Mouse (Mus musculus) embryonic facial prominence, embryonic 11.5 days (tissue): ENCODE measurements at regions not wholly inside any gene's neighbourhood (a gene's known extent, or its start where the extent isn't known, plus 50 kb on each side); places are given as distances from the start of the nearest gene placed in this dataset.

Experiments used
- ATAC-seq: fragments of 200-750 bp; cut with Nextera tagmentation; replicated peaks from 2 replicates; pipeline ENCODE4 v1.8.0; 2017; ENCODE audit warnings: low read depth; ENCODE audit not compliant: insufficient number of reproducible peaks, low FRiP score, low TSS enrichment
- DNase-seq: peaks from one replicate; pipeline ENCODE4 v3.0.0-alpha.2; 2015; ENCODE audit warnings: low spot score
- H3K27ac ChIP-seq: fragments of 300-500 bp; sonication (generic); replicated peaks from 2 replicates; pipeline ENCODE4 v1.5.1; 2014; ENCODE audit warnings: mild to moderate bottlenecking, low read depth, low read length, control low read depth
- H3K27me3 ChIP-seq: fragments of 300-500 bp; sonication (generic); 2 replicates; pipeline ENCODE4 v1.6.1; 2014; ENCODE audit warnings: mild to moderate bottlenecking, low read length, moderate library complexity, mixed read lengths; ENCODE audit not compliant: control insufficient read depth, insufficient read depth
- H3K36me3 ChIP-seq: fragments of 300-500 bp; sonication (generic); replicated peaks from 2 replicates; pipeline ENCODE4 v1.6.1; 2014; ENCODE audit warnings: low read depth, mild to moderate bottlenecking, low read length, moderate library complexity, mixed read lengths; ENCODE audit not compliant: control insufficient read depth, insufficient read depth
- H3K4me1 ChIP-seq: fragments of 300-500 bp; sonication (generic); 2 replicates; pipeline ENCODE4 v1.6.1; 2014; ENCODE audit warnings: low read length, mixed read lengths; ENCODE audit not compliant: control insufficient read depth, insufficient read depth
- H3K4me2 ChIP-seq: fragments of 300-500 bp; sonication (generic); 2 replicates; pipeline ENCODE4 v1.6.1; 2014; ENCODE audit warnings: low read depth, mild to moderate bottlenecking, control low read depth, low read length, moderate library complexity
- H3K4me3 ChIP-seq: fragments of 300-500 bp; sonication (generic); 2 replicates; pipeline ENCODE4 v1.5.1; 2014; ENCODE audit warnings: low read depth, low read length, control low read depth
- H3K9ac ChIP-seq: fragments of 300-500 bp; sonication (generic); replicated peaks from 2 replicates; pipeline ENCODE4 v1.6.1; 2014; ENCODE audit warnings: mild to moderate bottlenecking, control low read depth, low read length
- H3K9me3 ChIP-seq: fragments of 300-500 bp; sonication (generic); replicated peaks from 2 replicates; pipeline ENCODE4 v1.6.1; 2016; ENCODE audit warnings: mild to moderate bottlenecking, low read length, inconsistent platforms, mixed read lengths; ENCODE audit not compliant: control insufficient read depth
- WGBS: fragments of 180-500 bp; shearing (Covaris S2); extraction: QIAGEN DNeasy Blood & Tissue Kit; methylation state at CpG from one replicate; pipeline ENCODE4 v1.1.7; 2014; 5-methylcytosine and 5-hydroxymethylcytosine counted together

DNA sequence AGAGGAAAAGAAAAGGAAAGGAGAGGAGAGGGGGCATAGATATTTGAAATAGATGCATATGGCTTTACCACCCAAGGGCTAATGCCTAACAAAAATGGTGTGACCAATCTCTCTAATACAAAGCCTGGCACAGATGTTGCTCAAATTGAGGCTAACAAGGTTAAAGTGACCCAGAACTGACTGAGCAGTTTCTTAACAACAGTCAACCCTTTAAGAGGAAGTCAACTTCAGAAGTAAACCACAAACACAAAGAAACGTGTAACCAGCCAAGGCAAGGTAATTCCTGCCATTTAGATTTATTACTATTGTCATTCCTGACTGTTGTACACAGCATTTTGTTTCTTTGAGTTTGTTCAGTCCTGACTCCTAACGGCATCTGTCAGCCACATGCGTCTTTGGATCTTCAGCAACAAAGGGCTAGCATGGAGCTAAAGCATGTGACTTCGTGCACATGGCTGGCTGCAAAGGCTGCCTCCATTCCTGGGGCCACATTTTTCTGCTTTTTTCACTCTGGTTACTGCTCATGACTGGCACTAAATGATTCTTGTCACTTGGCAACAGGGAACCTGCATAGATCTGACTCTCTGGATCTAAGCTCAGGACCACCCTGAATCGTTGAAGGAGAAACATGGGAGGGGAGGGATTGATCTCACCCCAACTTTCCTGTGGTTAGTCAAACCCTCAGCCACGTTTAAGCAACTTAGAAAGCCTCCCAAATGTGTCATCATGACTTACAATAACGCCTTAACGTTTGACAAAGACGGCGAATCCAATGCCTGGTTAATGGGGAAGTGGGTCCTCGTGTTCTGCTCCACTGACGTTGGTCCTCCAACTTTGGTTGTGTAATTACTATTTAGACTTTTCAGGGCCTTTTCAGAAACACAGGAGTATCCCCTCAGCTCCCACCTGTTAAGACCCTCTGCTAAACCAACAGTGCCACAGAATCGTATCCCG, 115.3 kb upstream of the Thbs1 start:
- ATAC-seq (no peak), DNase-seq (peak; percentile 23)
- no peak overlapping the region for H3K4me2 ChIP-seq

DNA sequence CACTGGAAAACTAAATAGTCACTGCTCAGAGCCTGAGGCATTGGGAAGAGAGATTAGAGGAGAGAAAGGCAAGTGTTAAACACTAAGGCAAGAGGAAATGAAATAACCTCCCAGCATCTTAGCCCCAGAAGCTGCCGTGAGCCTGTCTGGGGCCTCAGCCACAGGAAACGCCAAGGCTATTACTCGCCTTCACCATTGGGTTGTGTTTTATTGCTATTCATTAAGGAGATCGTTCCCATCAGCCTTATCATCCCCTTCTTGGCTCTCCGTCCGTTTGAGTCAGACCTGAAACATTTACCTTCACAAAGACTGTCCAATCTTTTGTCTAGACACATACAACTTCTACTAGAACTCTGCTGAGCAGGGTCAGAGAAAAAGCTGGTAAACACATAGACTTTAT, 112.0 kb upstream of the Thbs1 start:
- ATAC-seq = no peak
- no peak for DNase-seq
- 47% methylated on average over 6 of the region's 6 CpGs for WGBS

More for the DNA sequence above, 115.3 kb upstream of the Thbs1 start:
- H3K36me3 ChIP-seq = no peaks in the 10 kb centered on the region
- no peaks in the 10 kb centered on the region for H3K4me1 ChIP-seq
- 78% methylated on average over 14 of the region's 14 CpGs for WGBS
- no peaks in the 10 kb centered on the region for H3K27me3 ChIP-seq
- no peak overlapping the region for H3K9ac ChIP-seq
- no peak overlapping the region for H3K27ac ChIP-seq
- no peak overlapping the region for H3K4me3 ChIP-seq
- H3K9me3 ChIP-seq = no peaks in the 10 kb centered on the region

DNA sequence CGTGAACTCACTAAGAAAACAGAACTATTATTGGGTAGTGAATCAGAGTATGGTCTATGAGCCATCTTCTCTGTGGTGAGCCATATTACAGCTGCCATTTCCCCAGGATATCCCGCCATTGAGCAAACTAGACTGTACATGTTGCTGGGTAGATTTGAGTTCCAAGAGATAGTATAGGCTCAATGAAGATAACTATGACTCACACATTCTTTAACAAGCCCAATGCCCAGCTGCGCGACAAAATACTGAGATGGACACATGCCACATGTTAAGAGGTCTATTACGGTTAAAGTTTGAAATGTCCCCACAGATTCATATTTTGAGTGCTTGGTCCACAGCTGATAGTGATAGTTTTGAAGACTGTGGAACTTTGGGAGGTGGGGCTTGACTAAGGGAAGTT, 107.5 kb upstream of the Thbs1 start:
- Histone ChIP-seq H3K4me1 (no peaks in the 10 kb centered on the region), H3K27ac (no peak overlapping the region), H3K27me3 (no peaks in the 10 kb centered on the region), H3K9ac (no peak overlapping the region), H3K4me2 (no peak overlapping the region), H3K4me3 (no peak overlapping the region), H3K36me3 (no peaks in the 10 kb centered on the region), H3K9me3 (no peaks in the 10 kb centered on the region)
- 83% methylated on average over 5 of the region's 5 CpGs for WGBS
- no peak for ATAC-seq
- DNase-seq = no peak

More for the DNA sequence above, 112.0 kb upstream of the Thbs1 start:
- H3K27me3 ChIP-seq = no peaks in the 10 kb centered on the region
- H3K27ac ChIP-seq = no peak overlapping the region
- H3K4me1 ChIP-seq = no peaks in the 10 kb centered on the region
- H3K4me2 ChIP-seq = no peak overlapping the region
- no peaks in the 10 kb centered on the region for H3K9me3 ChIP-seq
- H3K9ac ChIP-seq = no peak overlapping the region
- H3K4me3 ChIP-seq = no peak overlapping the region
- H3K36me3 ChIP-seq = no peaks in the 10 kb centered on the region

DNA sequence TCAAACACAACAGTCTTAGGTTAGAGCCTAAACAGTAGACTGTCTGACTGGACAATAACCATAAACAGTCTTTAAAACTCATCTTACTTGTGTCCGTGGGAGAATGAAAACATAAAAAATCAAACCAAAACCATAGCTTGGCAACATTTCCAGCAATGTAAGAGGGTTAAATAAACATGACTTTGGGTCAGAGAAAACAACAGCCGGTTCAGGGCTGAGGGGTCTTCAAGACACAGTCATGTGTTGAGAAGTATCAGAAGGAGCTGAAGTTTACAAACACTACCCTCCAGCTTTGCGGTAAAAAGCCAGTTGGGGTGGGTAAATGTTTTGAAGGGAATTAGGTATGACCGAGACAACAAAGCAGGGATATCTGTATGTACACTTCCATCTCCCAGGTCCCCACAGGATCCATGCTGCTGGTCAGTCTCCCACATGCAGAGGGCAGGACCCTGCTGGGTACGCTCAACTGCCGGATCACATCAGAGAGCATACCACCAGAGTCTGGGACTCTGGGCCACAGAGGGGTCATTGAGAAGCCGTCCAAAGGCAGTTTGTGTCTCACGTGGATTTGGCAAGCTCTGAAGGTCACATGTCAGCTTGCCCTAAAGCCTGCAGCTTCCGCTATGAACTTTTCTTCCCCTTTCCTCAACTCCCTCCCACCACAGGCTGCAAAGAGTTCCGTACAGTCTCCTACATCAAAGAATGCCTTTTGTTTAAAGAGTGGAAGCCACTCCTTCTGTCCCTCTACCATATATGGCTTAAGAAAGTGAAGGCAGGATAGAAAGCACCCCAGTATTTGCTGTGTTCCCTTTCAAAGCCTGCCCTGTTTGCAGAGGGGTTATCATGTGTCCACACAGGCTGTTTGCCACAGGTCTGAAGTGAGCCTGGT, 103.9 kb upstream of the Thbs1 start:
- WGBS = 34% methylated on average over 10 of the region's 10 CpGs
- no peaks in the 10 kb centered on the region for H3K27me3 ChIP-seq
- H3K9ac ChIP-seq = no peak overlapping the region
- DNase-seq = no peak
- no peaks in the 10 kb centered on the region for H3K36me3 ChIP-seq
- ATAC-seq = no peak
- H3K4me2 ChIP-seq = no peak overlapping the region
- H3K27ac ChIP-seq = no peak overlapping the region
- no peaks in the 10 kb centered on the region for H3K4me1 ChIP-seq
- H3K4me3 ChIP-seq = no peak overlapping the region
- no peaks in the 10 kb centered on the region for H3K9me3 ChIP-seq

DNA sequence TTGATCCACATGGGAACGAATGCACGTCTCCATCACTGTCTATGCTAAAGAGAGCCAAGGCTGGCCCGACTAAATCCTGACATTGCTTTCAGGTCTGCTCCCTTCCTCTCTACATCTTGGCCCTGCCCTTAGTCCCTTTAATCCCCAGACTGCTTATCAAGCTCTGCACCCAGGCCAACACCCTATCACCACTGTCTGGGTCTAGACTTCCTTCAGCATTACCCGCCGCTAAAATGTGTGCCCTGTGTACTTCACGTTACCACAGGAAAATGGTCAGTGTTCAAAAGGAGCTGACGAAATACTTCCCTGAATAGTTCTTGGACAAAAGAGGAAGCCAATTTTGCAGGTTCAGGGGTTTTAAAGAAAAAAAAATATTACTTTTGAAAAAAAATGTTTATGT, 100.0 kb upstream of the Thbs1 start:
- 83% methylated on average over 7 of the region's 7 CpGs for WGBS
- no peak for DNase-seq

DNA sequence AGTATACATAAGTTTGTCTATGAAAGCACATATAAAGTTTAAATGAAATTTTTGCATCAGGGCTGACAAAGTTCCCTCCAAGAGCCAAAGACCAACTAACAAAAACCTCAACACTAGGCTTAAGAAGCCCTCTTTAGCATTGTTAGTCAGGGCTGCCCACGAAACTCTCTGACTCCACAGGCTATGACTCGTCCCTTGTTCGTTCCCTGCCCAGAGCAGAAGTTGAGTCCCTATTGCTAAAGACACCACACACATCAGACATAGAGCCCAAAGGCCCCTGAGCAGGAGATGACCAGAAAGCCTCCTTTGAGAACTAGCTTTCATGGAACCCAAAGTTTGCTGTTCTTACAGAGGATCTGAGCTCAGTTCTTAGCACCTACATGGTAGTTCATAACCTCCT, 99.5 kb upstream of the Thbs1 start:
- Histone ChIP-seq H3K36me3 (no peaks in the 10 kb centered on the region), H3K4me3 (no peak overlapping the region), H3K27me3 (no peaks in the 10 kb centered on the region), H3K9me3 (no peaks in the 10 kb centered on the region), H3K9ac (no peak overlapping the region), H3K4me1 (no peaks in the 10 kb centered on the region), H3K27ac (no peak overlapping the region), H3K4me2 (no peak overlapping the region)
- ATAC-seq (no peak), DNase-seq (no peak)
- 83% methylated on average over 3 of the region's 3 CpGs for WGBS

More for the DNA sequence above, 100.0 kb upstream of the Thbs1 start:
- H3K4me3 ChIP-seq = no peak overlapping the region
- no peaks in the 10 kb centered on the region for H3K27me3 ChIP-seq
- H3K4me1 ChIP-seq = no peaks in the 10 kb centered on the region
- no peak overlapping the region for H3K9ac ChIP-seq
- no peak overlapping the region for H3K4me2 ChIP-seq
- H3K27ac ChIP-seq = no peak overlapping the region
- no peak for ATAC-seq
- no peaks in the 10 kb centered on the region for H3K36me3 ChIP-seq
- H3K9me3 ChIP-seq = no peaks in the 10 kb centered on the region

DNA sequence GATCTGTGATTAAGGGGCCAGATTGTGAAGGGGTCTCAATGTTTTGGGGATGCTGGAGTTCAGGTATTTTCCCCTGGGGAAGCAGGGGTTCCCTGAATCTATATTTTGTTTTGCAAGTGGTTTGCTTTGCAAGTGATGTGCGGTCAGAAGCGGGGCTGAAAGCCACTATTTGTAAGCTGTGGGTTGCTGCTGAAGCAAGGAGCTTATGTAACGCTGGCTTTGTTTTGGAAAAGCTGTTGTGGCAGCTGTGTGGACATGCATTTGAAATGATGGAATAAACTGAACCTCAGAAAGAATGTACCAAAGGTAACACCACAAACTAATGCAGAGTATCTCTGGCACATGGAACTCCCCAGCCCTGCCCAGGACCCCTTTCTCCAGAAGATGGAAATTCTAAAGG, 98.5 kb upstream of the Thbs1 start:
- DNase-seq = no peak
- WGBS = 83% methylated on average over 3 of the region's 3 CpGs

DNA sequence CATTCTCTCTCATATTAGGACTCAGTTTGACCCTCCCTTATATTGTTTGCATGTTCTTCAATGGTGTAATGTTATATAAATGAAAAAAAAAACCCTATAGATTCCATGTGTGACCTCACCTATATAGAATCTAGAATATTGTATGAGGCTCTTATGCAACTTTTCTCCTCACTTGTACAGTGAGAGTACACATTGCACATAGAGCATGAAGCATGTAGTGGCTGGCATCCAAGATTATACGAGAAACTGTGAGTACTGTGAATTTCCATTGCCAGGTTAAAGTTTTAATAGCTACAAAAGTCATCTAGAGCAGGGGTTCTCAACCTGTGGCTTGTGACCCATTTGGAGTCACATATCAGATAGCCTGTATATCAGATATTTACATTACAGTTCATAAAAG, 96.5 kb upstream of the Thbs1 start:
- no peak overlapping the region for H3K9ac ChIP-seq
- H3K9me3 ChIP-seq = no peaks in the 10 kb centered on the region
- no peak overlapping the region for H3K27ac ChIP-seq
- 88% methylated on average over 1 of the region's 1 CpGs for WGBS
- ATAC-seq = no peak
- no peaks in the 10 kb centered on the region for H3K4me1 ChIP-seq
- H3K27me3 ChIP-seq = no peaks in the 10 kb centered on the region
- no peak overlapping the region for H3K4me3 ChIP-seq
- DNase-seq = no peak
- no peak overlapping the region for H3K4me2 ChIP-seq
- no peaks in the 10 kb centered on the region for H3K36me3 ChIP-seq

More for the DNA sequence above, 98.5 kb upstream of the Thbs1 start:
- H3K9me3 ChIP-seq = no peaks in the 10 kb centered on the region
- no peak overlapping the region for H3K27ac ChIP-seq
- no peaks in the 10 kb centered on the region for H3K4me1 ChIP-seq
- no peak overlapping the region for H3K9ac ChIP-seq
- H3K4me2 ChIP-seq = no peak overlapping the region
- no peaks in the 10 kb centered on the region for H3K27me3 ChIP-seq
- no peak for ATAC-seq
- H3K4me3 ChIP-seq = no peak overlapping the region
- no peaks in the 10 kb centered on the region for H3K36me3 ChIP-seq
